Mouse (Mus musculus) T-cell, adult 2 months (primary cell): ENCODE measurements at regions not wholly inside any gene's neighbourhood (a gene's known extent, or its start where the extent isn't known, plus 50 kb on each side); places are given as distances from the start of the nearest gene placed in this dataset.

ENCODE experiments used
- DNase-seq: peaks from one replicate; pipeline ENCODE4 v3.0.0; 2022; ENCODE audit warnings: low spot score

DNA sequence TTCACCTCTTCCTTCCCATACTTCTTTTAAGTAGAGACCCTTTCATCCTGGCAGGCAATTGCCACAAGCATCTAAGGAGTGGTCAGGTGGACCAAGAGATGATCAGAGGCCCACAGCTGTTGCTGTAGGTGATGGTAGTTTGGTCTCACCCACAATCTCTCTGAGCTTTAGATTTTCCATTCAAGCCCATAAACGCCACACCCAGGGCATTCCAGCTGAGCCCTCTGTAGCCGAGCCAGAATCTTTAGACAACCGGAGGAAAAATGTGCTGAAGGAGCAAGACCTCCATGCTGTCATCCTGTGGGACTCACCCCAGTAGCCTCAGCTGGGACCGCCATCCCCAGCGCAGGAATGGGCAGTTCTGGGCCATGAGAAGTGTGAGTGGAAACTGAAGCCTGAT, 93.7 kb upstream of the Dlx2 start:
- no peak for DNase-seq

DNA sequence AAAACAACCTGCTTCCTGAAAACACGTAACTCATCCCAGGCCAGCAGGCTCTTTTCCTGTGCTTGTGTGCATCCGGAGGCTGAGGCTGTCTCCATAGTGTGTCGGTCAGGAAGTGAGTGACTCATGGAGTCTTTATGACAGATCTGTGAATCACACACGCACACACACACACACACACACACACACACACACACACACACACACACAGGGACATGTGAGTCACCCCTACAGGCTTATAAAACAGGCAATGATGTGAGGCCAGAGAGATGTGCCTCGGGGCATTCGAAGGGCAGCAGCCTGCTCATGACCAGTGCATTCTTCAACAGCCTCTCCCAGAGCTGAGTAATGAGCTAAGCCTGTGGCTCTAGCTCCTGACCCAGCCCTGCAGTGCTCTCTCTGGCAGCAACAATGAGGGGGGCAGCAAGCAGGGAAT, 97.5 kb upstream of the Dlx2 start:
- no peak for DNase-seq

DNA sequence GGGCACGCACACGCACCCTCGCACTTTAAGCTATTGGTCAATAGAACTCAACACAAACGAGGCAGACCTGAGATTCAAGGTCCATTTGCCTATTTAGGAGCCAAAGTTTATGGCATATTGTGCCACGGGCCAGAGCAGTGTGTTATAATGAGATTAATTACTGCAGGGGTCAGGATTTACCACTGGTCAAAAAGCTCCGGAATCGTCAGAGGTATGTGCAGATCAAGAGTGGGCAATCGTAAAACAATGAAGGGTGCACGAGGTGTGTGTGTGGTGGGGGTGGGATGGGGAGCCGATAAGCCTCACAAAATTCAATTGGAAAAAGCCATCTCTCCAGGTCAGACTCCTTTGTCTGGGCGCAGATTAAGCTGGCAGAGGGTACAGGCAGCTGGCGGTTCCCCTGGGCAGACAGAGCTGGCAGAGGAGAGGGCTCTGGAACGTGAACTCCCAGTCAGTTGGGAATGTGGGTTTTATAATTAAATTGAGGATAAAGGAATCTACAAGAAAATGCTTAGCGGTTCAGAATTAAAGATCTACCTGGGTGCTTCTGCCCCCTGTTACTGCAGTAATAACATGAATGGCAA, 97.4 kb upstream of the Itga6 start:
- no peak for DNase-seq

DNA sequence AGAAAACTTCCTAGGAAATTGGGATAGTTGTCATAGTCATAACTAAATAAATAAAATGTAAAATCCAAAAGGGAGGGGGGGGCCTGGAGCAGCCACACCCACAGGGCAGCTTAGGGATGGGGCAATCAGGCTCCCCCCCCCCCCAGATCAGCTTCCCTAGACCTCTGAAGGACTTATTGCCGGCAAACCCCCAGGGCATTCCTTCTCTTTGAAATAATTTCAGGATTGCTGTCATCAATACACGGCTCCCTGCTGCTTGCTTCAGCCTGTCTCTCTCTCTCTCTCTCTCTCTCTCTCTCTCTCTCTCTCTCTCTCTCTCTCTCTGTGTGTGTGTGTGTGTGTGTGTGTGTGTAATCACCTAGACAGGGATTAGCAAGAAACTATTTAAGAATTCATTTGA, 93.8 kb upstream of the Itga6 start:
- DNase-seq: no peak

DNA sequence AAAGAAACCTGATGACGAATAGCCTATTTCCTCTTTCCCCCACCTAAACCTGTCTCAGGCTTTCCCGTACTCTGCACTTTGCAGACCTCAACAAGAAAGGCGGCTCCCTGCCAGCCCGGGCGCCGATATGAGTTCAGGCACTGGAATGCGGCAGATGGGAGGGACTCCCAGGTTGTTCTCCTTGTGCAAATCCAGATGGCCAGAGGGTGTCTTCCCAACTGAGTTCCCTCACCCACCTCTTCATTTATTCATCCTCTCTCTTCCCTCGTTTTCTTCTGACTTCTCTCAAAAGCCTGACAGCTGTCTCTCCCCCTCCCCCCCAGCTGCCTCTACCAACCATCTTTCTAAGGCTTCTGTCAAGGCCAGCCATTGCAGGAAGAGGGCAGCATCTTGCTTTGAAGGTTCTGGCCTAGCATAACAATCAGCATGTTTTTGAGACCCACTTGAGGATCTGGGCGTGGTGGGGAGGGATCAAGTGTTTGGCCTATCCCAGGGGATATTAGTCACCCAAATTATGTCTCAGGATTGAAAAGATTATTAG, 93.1 kb upstream of the Itga6 start:
- no peak for DNase-seq

DNA sequence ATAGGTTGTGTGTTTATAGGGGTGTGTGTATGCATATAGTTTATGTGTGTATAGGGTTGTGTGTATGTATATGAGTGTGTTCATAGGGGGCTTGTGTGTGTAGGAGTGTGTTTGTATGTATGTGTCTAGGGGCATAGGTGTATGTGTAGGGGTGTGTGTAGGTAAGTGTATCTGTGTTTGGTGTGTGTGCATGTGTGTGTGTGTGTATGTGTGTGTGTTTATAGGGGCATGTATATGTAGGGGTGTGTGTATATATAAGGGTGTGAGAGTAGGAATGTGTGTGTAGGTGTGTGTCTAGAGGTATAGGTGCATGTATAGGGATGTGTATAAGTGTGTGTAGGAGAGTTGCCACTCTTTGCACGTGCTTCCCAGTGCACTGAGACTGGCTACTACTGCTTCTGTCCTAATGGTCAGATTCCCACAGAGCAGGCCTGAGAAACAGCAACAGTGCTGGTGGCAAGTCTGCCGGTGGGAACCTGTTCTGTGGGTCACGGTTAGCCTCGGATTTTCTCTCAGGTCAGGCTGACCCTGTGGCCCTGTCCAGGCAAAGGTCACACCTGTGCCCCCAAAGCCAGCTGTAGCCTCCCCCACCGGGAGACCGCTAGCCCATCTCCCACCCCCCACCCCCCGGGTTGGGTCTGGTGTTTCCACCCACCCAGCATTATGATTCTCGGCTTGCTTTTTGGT, 90.5 kb upstream of the Itga6 start:
- DNase-seq: no peak

DNA sequence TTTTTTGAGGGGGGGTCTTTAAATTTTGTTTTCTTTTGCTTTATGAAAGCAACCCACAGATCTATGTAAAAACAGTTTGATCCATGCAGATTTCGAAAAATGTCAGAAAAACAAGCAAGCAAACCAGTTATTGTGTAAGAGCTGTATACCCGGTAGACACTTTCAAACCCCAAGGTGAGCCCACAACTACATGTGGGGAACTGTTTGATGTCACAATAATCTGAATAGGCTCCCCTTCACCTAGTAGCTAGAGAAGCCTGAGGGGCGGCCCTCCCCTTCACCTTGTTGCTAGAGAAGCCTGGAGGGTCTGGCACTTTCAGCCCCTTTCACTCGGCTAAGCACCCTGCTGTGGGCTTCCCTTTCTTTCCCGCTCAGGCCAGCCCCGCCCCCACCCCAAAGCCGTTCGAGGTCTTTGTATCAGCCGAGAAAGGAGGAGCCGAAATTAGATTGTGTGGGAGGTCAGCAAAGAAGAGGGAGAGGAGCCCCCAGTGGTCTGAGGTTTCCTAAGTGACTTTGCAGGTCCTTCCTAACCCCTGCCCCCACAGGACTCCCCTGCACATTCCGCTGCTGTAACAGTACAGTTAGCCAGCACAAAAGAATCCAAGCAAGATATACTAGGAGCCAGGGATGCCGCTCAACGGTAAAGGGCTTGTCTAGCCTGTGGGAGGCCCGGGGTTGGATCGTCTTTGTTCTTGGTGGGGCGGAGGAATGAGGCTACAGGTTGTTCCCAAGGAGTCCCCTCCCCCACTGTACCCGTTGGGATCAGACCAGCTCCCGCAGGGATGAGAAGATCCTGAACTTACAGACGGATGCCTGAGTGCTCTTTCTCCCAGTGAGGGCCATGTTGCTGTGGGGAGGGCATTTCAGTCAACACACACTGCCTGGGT, 89.7 kb upstream of the Itga6 start:
- no peak for DNase-seq

DNA sequence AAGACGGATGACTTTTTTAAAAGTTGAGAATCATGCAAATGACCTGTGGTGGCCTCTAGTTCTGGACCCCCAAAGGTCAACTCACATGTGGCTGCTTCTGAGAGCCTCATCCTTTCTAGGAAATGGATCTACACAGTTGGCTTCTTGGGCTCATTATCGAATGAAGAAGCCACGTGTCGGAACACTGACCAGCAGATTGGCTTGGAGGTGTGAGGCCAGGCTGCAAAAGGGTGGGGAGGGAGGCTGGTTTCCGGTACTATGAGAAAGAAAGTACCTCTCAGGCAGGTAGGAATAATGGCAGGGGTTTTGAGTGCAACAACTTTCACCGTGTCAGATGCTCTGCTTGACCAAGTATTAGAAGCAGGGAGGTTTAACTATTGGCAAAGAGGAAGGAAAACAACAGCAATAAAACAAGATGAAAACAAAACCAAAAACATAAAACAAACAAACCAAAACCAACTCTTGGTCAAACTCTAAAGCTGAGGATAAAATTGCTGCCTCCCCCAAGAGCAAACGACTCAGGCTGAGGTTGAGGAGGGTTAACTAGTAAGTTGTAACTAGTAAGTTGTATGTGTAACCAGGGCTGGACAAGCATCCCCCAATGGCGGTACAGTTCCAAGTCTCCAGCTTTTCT, 88.7 kb upstream of the Itga6 start:
- DNase-seq: no peak

DNA sequence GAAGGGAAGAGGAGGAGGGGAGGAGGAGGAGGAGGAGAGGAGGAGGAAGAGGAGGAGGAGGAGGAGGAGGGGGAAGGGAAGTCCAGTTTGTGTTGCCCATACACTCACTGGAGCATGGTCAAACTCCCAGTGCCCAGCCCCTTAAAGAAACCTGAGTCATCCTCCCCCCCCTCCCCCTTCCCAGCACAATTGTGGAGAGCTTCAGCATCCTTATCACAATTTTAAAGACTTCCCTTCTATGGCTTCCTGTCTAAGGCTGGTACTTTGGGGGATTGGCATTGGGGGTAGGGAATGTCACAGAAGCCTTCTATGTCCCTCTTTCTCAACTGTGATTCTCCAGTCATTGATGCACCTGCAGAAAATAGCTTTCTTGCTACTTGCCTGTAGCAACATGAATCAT, 84.0 kb upstream of the Itga6 start:
- DNase-seq: no peak

DNA sequence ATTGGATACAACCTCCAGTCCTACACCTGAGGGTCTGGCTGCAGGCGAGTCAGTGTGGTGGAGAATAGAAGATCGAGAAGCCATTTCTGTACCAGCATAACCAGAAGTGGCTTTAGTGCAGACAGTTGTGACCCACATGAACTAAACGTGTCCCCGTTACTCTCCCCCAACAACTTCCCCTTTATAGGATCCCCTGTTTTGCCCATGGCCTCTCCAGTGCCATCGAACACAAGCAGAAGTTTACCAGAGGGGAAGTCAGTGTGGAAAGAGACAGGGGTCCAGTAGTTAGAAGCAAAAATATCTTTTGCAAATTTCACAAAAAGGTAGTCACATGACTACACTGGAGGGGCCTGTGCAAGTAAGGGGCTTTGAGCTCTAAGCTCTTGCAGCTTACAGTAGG, 83.4 kb upstream of the Itga6 start:
- no peak for DNase-seq

DNA sequence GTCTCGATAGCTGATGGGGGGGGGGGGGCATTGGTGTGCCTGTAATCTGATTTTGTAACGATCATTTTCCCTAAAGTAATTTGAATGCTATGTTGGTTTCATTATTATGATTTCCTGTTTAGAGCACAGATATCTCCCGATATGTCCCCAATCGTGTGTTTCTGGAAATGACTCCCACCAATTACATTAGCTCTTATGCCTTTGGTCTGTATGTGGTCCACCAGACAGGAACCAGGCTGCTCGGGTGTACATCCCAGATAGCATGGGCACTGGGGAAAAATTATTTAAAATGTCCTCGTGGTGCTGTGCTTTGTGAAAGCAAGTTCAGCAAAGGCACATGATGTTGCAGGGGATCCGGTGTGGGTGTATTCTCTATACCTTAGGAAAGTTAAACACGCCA, 82.0 kb upstream of the Itga6 start:
- DNase-seq: no peak

DNA sequence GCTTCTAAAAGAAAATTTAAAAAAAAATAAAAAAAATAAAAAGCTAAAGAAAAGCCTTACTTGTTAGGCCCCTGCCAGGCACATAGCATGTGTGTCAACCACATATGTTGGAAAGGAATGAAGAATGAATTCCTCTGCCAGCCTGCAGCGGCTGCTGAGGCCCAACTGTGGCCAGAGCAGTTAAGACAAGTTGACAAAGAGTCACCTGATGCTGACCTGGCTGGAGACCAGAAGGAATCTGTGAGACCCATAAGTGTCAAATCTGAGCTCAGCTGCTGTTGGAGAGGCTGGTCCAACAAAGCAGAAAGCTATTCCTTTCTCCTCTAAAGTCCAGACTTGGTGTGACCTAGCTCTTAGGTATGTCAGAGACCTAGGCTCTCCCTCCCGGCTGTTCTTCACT, 78.5 kb upstream of the Itga6 start:
- no peak for DNase-seq

DNA sequence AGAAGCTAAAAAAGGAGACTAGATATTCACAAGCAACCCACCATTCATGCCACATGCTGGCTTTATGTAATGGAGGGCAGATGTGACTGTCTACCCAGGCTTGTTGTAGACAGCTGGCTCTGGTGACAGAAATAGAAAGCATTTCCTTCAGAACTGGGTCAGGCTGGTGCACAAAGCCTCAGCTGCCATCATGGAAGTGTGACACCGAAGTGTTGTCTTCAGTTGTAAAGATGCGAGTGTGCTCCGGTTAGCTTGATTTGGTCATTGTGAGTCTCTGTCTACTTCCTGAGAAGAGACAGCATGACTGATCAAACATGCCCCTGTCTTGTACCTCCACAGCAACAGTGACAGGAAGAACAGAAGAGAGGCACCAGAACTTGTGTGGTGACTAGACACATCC, 77.7 kb upstream of the Itga6 start:
- no peak for DNase-seq

DNA sequence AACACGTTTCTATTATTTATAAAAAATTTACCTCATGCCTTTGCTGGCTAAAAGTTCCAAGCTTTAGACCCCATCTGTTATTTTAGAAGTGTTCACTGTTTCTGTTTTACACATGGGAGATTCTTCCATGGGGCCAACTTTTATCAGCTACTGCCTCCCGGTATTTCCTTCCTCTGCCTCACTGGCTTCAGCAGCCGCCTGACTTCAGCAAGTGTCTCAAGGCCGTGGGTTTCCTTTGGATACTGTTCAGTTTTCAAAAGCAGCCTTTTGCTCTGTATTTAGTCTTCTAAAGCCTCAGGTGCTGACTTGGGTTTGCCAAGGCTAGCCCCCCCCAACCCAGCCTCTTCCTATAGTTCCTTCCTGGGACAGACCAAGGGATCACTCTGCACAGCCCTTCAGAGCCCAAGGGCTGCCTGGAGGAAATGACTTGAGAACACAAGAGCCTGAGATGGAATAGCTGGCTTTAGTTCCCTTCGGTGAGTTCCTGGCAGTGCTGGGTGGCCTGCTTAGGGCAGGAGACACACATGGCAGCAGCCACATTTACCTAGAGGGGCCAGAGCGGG, 75.1 kb upstream of the Itga6 start:
- no peak for DNase-seq

DNA sequence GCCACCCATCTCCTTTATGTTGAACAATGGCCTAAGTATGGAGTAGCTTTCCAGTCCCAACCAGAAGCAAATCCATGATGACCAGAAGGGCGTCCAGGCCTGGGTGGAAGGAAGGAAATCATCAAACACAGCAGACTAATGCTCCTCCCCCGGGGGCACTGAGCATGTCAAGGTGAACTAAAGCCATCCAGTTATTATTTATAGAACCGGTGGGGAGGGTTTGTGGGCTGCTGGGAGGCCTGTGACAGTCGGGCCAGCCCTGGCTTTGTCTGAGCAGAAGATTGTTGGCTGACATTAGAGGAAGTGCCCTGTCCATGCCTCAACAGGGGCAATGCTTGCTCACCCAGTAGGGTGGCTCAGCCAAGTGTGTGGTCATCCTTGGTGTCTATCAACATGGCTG, 74.5 kb upstream of the Itga6 start:
- no peak for DNase-seq

DNA sequence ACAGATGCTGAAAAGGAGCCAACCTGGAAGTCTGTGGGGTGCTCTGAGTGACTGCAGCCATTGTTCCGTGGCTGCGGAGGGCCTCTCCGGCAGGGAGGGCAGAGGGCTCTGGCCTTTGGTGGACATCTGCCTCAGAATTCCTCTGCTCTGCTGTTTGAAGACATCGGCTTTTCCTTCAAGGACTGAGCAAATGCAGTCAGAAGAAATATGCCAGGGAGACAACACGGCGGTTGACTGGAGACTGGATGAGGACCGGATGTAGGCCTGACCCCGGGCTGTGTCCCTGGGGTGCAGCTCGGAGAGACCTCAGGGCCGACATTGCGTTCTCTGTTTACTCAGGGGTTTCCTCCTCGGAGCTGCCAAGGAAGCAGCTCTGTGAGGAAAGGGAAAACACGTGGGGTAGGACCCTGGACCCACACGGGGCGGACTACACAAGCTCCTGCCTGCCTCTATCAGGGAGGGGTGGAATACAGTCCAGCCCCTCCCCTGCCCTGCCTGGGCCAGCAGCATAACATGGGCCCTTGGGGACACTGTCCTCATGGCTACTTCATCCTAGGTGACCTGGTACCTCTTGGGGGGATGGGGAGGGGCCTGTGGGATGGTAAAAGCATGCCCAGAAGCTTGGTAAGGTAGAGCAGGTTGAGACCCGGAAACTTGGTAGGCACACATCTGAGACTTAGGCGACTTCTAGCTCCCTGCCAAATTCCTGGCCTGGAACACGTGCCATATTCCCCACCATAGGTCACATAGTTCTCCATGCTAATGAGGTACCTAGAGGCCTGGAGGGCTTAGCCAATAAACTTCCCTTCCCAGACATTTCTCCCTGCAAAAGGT, 72.1 kb upstream of the Itga6 start:
- DNase-seq: no peak

DNA sequence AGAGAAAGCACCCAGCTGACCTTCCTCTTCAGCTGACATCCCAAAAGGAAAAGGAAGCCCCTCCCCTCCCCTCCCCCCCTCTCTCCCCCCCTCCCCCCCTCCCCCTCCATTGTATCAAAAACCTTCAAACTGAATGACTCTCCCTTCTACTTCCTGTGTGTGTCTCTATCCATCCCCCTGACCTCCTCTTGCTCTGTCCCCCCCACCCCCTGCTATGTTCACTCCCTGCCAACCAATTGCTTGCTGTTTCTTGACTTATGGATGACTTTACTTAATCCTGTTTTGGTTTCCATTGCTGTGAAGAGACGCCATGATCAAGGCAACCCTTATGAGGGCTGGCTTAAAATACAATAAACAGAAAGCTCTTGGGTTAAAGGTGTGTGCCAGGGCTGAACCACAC, 64.7 kb upstream of the Itga6 start:
- DNase-seq: no peak

DNA sequence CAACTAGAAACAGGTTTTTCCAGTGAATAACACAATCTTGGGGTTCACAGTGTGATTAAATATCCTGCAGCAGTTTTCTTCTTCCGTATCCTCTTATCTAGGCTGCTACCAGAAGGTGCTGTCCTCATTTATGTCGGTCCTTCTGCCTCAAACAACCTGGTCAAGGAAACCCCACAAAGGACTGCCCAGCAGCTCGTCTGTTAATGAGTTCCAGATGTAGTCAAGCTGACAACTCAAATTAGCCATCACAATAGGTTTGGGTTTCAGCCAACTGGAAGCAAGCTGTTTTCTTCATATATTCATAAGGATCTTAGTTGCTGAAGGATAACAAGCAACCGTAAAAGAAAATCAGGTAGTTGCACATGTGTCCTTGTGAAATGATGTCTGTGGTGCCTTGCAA, 64.3 kb upstream of the Itga6 start:
- no peak for DNase-seq

DNA sequence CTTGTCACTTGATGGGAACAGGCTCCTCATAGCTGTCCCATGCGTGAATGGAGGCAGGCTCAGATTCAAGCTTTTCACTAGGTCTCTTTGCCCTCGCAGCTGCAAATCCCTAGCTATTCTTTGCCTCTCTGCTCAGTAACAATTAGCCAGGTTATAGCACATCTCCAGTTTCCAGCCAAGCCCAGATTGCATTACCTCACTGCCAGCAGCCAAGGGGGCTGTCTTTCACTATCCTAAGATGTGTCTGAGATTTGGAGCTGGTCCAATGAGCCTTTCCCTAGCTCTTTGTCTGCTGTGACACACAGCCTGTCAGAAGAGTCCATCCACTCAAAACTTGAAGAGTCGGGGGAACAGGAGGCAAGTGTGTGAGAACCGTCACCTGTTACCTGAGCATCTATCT, 62.0 kb upstream of the Itga6 start:
- DNase-seq: no peak

DNA sequence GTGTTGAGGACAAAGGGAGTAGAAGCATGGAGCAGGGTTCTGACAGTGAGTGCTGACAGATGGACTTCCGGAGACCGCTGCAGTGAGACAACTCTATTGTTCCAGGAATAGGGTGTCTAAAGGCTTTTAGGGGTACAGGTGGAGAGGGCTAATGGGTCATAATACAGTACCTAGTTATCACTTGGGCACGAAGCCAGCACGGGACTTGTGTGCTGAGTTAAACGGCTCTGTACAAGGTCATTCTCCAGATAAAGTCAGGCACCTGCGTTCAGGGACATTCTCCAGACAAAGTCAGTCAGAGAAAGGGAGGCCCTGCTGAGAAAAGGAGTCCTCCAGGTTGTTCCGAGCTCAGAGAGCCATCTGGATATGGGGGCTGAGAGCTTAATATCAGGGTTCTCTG, 60.2 kb upstream of the Itga6 start:
- no peak for DNase-seq

DNA sequence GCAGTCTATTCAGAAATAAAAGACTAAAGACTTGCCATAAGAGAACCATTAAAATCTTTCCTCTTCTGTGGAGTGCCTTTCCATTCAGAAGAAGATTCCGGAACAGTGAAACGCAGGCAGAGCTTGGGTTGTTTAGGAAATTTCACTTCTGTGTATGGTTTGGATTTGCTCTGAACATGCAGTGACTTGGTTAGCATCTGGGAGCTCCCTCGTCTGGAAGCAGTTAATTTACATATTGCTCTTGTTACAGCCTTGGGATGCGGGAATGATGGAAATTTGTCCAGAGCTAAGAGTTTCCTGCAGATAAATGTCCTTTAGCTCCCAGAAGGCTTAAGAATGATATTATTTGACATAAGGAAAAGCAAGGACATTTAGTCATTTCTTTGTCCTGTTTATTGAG, 56.4 kb upstream of the Itga6 start:
- no peak for DNase-seq
